Mouse (Mus musculus): ENCODE results near the gene Wnk1. TPM values are rescaled to one million over a fixed set of nuclear protein-coding genes. Genes with fewer than 3 reads are reported as not detected.

Wnk1 gene
- polyA plus RNA-seq, 1 experiment, result 180 TPM

GRCm38 (mm10) chr6:119903081-119903789, 135.2 kb downstream of the Wnk1 start:
- no peaks in the 10 kb centered on the region for H3K36me3 ChIP-seq (ENCODE audit: control insufficient read depth, insufficient read depth, low read length)
- H3K4me3 ChIP-seq (ENCODE audit: control insufficient read depth, insufficient read depth, low read length), result peak overlapping the region; percentile 89
- no peak overlapping the region for H3K27ac ChIP-seq (ENCODE audit: control insufficient read depth, insufficient read depth, low read length)
- no peak for DNase-seq
- no peaks in the 10 kb centered on the region for H3K4me1 ChIP-seq (replicated peaks; ENCODE audit: control insufficient read depth, insufficient read depth, low read length)
- 19% methylated on average over 15 of the region's 15 CpGs for WGBS
- no peaks in the 10 kb centered on the region for H3K27me3 ChIP-seq (ENCODE audit: control insufficient read depth, insufficient read depth, low read length)
- TF ChIP-seq CTCF (IDR thresholded peaks at IDR 0.05; ENCODE audit: borderline replicate concordance, control insufficient read depth, extremely low read depth, insufficient read depth, low read length, poor library complexity), result no peak
- TF ChIP-seq POLR2A (IDR thresholded peaks at IDR 0.05; ENCODE audit: control insufficient read depth, extremely low read depth, insufficient read depth, low read length, poor library complexity), result no peak

GRCm38 (mm10) chr6:119902204-119903080, 136.0 kb downstream of the Wnk1 start, which contains the start of gene Rad52:
Gene Rad52, plus strand, starts transcription at chr6:119902698.
- H3K27ac ChIP-seq (ENCODE audit: control insufficient read depth, insufficient read depth, low read length), result peak within 1 kb of the TSS; percentile 27; the same call in 1 of the 2 replicates
- H3K36me3 ChIP-seq (ENCODE audit: control insufficient read depth, insufficient read depth, low read length), result no peaks in the 10 kb centered on the region
- TF ChIP-seq POLR2A (IDR thresholded peaks at IDR 0.05; ENCODE audit: control insufficient read depth, extremely low read depth, insufficient read depth, low read length, poor library complexity) (peak; percentile 55; the same call in 1 of the 2 replicates), CTCF (IDR thresholded peaks at IDR 0.05; ENCODE audit: borderline replicate concordance, control insufficient read depth, extremely low read depth, insufficient read depth, low read length, poor library complexity) (no peak)
- H3K4me1 ChIP-seq (replicated peaks; ENCODE audit: control insufficient read depth, insufficient read depth, low read length), result no peaks in the 10 kb centered on the region
- H3K27me3 ChIP-seq (ENCODE audit: control insufficient read depth, insufficient read depth, low read length), result no peaks in the 10 kb centered on the region
- peak within 1 kb of the TSS; percentile 89 for H3K4me3 ChIP-seq (ENCODE audit: control insufficient read depth, insufficient read depth, low read length)
- 2% methylated on average over 67 of the region's 67 CpGs for WGBS
- DNase-seq, result peak; percentile 88

- no peak overlapping the region for H3K27ac ChIP-seq (ENCODE audit: control insufficient read depth, insufficient read depth, low read length)
- DNase-seq, result no peak
- peaks cover 4% of the 10 kb centered on the region; the same call in 1 of the 2 replicates for H3K4me1 ChIP-seq (replicated peaks; ENCODE audit: control insufficient read depth, insufficient read depth, low read length)
- no peaks in the 10 kb centered on the region for H3K36me3 ChIP-seq (ENCODE audit: control insufficient read depth, insufficient read depth, low read length)
- H3K4me3 ChIP-seq (ENCODE audit: control insufficient read depth, insufficient read depth, low read length), result no peak overlapping the region
- 61% methylated on average over 7 of the region's 7 CpGs for WGBS
- no peaks in the 10 kb centered on the region for H3K27me3 ChIP-seq (ENCODE audit: control insufficient read depth, insufficient read depth, low read length)
- no peak for TF ChIP-seq CTCF (IDR thresholded peaks at IDR 0.05; ENCODE audit: borderline replicate concordance, control insufficient read depth, extremely low read depth, insufficient read depth, low read length, poor library complexity)
Measured at GRCm38 (mm10) chr6:119892711-119893110, 145.8 kb downstream of the Wnk1 start.

- H3K27ac ChIP-seq (ENCODE audit: control insufficient read depth, insufficient read depth, low read length), result no peak overlapping the region
- TF ChIP-seq CTCF (IDR thresholded peaks at IDR 0.05; ENCODE audit: borderline replicate concordance, control insufficient read depth, extremely low read depth, insufficient read depth, low read length, poor library complexity), result no peak
- no peak for TF ChIP-seq POLR2A (IDR thresholded peaks at IDR 0.05; ENCODE audit: control insufficient read depth, extremely low read depth, insufficient read depth, low read length, poor library complexity)
- H3K36me3 ChIP-seq (ENCODE audit: control insufficient read depth, insufficient read depth, low read length), result no peaks in the 10 kb centered on the region
- peaks cover 2% of the 10 kb centered on the region; the same call in 1 of the 2 replicates for H3K4me1 ChIP-seq (replicated peaks; ENCODE audit: control insufficient read depth, insufficient read depth, low read length)
- H3K4me3 ChIP-seq (ENCODE audit: control insufficient read depth, insufficient read depth, low read length), result no peak overlapping the region
- WGBS, result 64% methylated on average over 7 of the region's 7 CpGs
- no peak for DNase-seq
- H3K27me3 ChIP-seq (ENCODE audit: control insufficient read depth, insufficient read depth, low read length), result no peaks in the 10 kb centered on the region
Measured at GRCm38 (mm10) chr6:119883151-119883550, 155.3 kb downstream of the Wnk1 start.

Other genes starting within 250 kb of the Wnk1 start
- 8.4 and 8.5 TPM in 2 replicates for gene Erc1, start 190.5 kb downstream of the Wnk1 start, polyA plus RNA-seq (2012; rRNA removed)
- 74.1 and 74.5 TPM in 2 replicates for gene Rad52, start 136.0 kb downstream of the Wnk1 start, polyA plus RNA-seq (2012; rRNA removed)
- gene Ninj2, start 54.7 kb upstream of the Wnk1 start, polyA plus RNA-seq (2012; rRNA removed), result 0.26 and 0.33 TPM in 2 replicates